Mouse (Mus musculus) small intestine, adult 2 months (tissue): ENCODE measurements at regions not wholly inside any gene's neighbourhood (a gene's known extent, or its start where the extent isn't known, plus 50 kb on each side); places are given as distances from the start of the nearest gene placed in this dataset.

ENCODE experiments used
- H3K27ac ChIP-seq: fragments of 200-500 bp; 2 replicates; pipeline ENCODE4 v1.5.1; 2012; ENCODE audit warnings: low read depth, low read length, control low read depth, inconsistent platforms; ENCODE audit not compliant: insufficient read depth
- H3K27me3 ChIP-seq: fragments of 200-500 bp; 2 replicates; pipeline ENCODE4 v1.6.1; 2012; ENCODE audit warnings: mild to moderate bottlenecking, moderate library complexity, low read length, inconsistent platforms; ENCODE audit not compliant: control insufficient read depth, insufficient read depth
- H3K36me3 ChIP-seq: fragments of 200-500 bp; 2 replicates; pipeline ENCODE4 v1.6.1; 2012; ENCODE audit warnings: mild to moderate bottlenecking, low read length, control low read depth, inconsistent platforms; ENCODE audit not compliant: control insufficient read depth, insufficient read depth
- H3K4me1 ChIP-seq: fragments of 200-500 bp; 2 replicates; pipeline ENCODE4 v1.6.1; 2012; ENCODE audit warnings: low read length, inconsistent platforms, mixed read lengths; ENCODE audit not compliant: control insufficient read depth, insufficient read depth, insufficient read length
- H3K4me3 ChIP-seq: fragments of 200-500 bp; 2 replicates; pipeline ENCODE4 v1.5.1; 2012; ENCODE audit warnings: low read depth, mild to moderate bottlenecking, control low read depth, inconsistent platforms, low read length, moderate library complexity
- CTCF ChIP-seq: fragments of 200-500 bp; IDR thresholded peaks from 2 replicates; pipeline ENCODE4 v1.5.1; 2012; ENCODE audit warnings: low read depth, mild to moderate bottlenecking, control low read depth, inconsistent platforms, low read length, moderate library complexity, mixed read lengths; ENCODE audit not compliant: insufficient replicate concordance, insufficient read length; ENCODE audit errors: extremely low read depth
- POLR2A ChIP-seq: fragments of 200-500 bp; IDR thresholded peaks from 2 replicates; pipeline ENCODE4 v1.6.1; 2012; ENCODE audit warnings: low read depth, mild to moderate bottlenecking, control low read depth, inconsistent platforms, low read length, moderate library complexity
- WGBS: fragments of 180-500 bp; shearing (Covaris S2); methylation state at CpG from one replicate; pipeline ENCODE4 v1.1.7; 2018; 5-methylcytosine and 5-hydroxymethylcytosine counted together

DNA sequence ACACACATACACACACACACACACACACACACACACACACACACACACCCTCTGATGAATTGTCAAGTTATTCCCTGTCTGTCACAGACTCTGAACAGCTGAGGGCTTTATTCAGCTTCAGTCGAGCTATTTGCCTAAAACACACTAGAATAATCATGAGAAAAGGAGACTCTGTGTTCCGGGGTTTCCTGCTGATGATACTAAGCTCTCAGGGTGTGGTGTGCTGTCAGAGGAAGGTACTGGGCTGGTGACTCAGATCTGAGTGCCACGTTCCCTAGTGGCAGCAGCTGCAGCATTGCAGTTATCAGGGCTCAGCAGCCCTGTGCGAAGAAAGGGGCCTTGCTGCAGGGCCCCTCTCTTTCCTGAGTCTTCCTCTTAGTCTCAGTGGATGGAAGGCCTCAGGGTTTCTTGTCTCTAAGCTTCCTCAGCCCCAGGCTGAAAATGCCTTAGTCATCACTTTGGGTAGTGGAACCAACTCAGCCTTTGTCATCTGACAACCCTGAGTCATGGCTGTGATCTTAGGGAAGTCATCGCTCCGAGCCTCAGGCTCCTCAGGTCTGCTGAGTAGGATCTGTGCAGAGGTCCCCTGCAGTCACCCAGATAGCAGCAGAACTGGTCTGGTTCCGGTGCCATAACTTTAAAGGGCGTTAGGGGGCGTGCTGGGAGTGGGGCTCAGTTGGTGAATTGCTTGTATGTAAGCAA lies 106.8 kb upstream of the Lrfn2 start:
- H3K27me3 ChIP-seq: no peaks in the 10 kb centered on the region
- no peaks in the 10 kb centered on the region for H3K4me1 ChIP-seq
- no peak overlapping the region for H3K4me3 ChIP-seq
- no peaks in the 10 kb centered on the region for H3K36me3 ChIP-seq
- no peak overlapping the region for H3K27ac ChIP-seq
- 58% methylated on average over 9 of the region's 9 CpGs for WGBS
- no peak for TF ChIP-seq POLR2A
- peak; percentile 9; the same call in 1 of the 2 replicates for TF ChIP-seq CTCF

DNA sequence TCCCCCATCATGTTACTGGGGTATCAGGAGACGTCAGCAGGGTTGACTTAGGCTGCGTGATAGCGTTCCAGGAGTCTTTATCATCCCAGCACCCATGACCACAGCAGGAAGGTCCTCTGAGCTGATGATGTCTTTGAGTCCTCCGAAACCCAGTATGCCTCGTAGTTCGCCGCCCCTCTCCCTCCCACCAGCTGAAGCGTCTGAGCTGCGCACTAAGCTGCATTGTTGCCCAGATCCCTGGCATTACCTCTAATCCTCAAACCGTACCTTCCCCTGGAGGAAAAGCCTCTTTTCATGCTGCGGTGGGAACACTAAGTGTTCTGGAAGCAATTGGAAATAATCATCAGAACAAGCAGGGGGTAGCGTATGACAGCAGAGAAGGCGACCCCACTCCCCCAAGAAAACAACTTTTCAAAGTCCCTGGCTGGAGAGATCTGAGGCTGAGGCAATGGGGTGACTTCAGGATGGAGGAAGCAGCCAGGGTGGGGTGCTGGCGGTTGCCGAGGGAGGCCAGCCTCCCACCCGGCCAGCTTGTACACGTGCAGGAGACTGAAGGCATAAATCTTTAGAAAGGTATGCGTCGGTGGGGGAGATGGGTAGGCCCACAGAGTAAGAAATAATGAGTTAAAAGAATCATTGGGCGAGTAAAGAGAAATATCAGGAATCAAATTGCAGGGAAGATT lies 93.7 kb upstream of the Lrfn2 start:
- Histone ChIP-seq H3K4me1 (no peaks in the 10 kb centered on the region), H3K36me3 (no peaks in the 10 kb centered on the region), H3K4me3 (no peak overlapping the region), H3K27me3 (no peaks in the 10 kb centered on the region), H3K27ac (no peak overlapping the region)
- TF ChIP-seq POLR2A (no peak), CTCF (no peak)
- 70% methylated on average over 20 of the region's 20 CpGs for WGBS

DNA sequence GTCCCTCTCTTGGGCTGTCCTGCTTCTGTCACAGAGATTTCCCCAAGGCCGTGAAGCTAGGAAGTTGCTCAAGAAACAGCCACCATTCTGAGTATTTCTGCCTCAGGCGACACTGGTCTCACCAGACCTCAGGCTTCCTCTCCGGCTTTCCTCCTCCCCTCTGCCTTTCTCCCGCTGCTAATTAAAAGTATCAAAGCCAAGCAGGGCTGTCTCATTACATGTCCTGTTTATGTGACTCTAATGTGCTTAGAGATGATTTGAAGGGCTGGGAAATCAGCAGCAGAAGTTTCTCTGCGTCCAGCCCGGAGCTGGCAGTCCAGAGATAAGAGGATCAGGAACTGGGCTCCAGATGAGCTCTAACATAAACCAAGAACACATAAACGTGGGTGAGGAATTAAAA lies 84.3 kb upstream of the Lrfn2 start:
- TF ChIP-seq POLR2A: no peak
- TF ChIP-seq CTCF: no peak
- no peak overlapping the region for H3K4me3 ChIP-seq
- H3K36me3 ChIP-seq: no peaks in the 10 kb centered on the region
- 47% methylated on average over 7 of the region's 7 CpGs for WGBS
- H3K27me3 ChIP-seq: no peaks in the 10 kb centered on the region
- no peaks in the 10 kb centered on the region for H3K4me1 ChIP-seq
- H3K27ac ChIP-seq: no peak overlapping the region

DNA sequence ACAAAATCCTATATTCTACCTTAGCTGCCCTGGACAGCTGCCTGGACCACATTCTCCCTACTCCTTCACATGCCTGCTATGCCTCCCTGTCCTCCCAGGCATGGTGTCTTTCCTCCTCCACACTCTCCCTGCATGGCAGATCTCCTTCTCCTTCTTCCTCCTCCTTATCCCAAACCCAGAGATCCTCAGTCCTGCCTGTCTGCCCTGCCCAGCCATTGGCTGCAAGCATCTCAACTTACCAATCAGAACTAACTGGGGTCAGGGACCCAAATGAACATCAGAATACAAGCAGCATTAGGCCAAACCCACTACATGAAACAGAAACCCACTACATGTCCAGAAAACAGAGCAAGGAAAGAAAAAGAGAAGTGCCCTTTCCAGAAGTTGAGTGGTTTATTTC lies 81.3 kb upstream of the Lrfn2 start:
- Histone ChIP-seq H3K36me3 (no peaks in the 10 kb centered on the region), H3K4me1 (no peaks in the 10 kb centered on the region), H3K27me3 (no peaks in the 10 kb centered on the region), H3K27ac (no peak overlapping the region), H3K4me3 (no peak overlapping the region)
- TF ChIP-seq POLR2A (no peak), CTCF (no peak)

DNA sequence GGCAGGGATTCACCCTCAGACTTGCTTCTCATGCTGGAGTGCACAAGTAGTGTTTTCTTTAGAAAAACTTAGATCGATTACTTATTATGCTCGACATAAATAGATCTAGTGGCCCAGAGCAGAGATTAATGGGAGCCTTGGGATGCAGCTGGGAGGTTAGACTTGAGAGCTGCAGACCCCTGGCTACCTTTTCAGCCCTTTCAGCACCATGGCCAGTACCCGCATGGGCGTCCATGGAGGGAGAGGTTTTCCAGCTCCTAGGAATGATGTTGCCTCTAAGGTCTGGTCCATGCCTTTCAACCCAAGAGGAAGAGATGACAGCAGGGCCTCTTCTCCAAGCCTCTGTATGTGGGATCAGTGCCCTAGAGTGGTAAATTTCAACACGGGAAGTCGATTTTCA lies 73.3 kb upstream of the Lrfn2 start:
- Histone ChIP-seq H3K4me1 (no peaks in the 10 kb centered on the region), H3K27me3 (no peaks in the 10 kb centered on the region), H3K36me3 (no peaks in the 10 kb centered on the region), H3K27ac (no peak overlapping the region), H3K4me3 (no peak overlapping the region)
- WGBS: 56% methylated on average over 6 of the region's 6 CpGs
- TF ChIP-seq POLR2A: no peak
- no peak for TF ChIP-seq CTCF

DNA sequence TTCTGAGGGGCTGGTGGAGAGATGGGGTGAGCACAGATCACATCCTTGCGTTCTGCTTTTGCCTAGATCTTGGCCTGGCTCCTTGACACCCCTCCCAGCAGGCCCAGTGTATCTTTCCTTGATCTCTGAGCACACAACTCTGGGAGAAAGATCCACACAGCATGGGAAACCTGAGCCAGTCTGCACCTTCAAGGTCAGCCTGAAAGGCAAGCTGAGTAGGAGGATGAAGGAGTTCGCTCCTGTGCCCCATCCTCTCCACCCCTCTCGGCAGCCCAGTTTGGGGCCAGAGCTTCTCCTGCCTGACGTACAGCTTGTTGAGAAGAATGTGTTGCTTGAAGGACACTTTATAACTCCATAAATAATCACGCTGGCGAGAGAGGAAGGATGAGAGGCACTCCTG lies 61.7 kb upstream of the Lrfn2 start:
- TF ChIP-seq CTCF (no peak), POLR2A (no peak)
- WGBS: 36% methylated on average over 6 of the region's 6 CpGs
- Histone ChIP-seq H3K4me1 (no peaks in the 10 kb centered on the region), H3K27me3 (no peaks in the 10 kb centered on the region), H3K4me3 (no peak overlapping the region), H3K27ac (no peak overlapping the region), H3K36me3 (no peaks in the 10 kb centered on the region)

DNA sequence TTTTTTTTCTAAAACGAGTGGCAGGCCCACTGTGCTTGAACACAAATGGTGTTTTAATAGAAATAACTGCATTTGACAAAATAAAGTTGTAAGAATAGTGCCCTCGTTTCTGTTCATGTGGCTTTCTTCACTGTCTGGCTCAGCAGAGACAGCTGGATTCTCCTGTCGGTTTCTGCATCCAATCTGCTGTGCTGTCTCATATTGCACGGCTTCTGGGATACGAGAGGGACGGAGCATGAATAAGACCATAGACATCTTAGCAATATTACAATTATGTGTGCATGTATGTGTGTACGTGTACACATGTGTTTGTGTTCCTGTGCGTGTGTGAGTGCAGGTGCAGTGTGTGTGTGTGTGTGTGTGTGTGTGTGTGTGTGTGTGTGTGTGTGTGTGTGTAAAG lies 54.7 kb upstream of the Lrfn2 start:
- Histone ChIP-seq H3K36me3 (no peaks in the 10 kb centered on the region), H3K27ac (no peak overlapping the region), H3K27me3 (no peaks in the 10 kb centered on the region), H3K4me1 (no peaks in the 10 kb centered on the region), H3K4me3 (no peak overlapping the region)
- WGBS: 67% methylated on average over 8 of the region's 8 CpGs
- TF ChIP-seq POLR2A: no peak
- TF ChIP-seq CTCF: no peak

DNA sequence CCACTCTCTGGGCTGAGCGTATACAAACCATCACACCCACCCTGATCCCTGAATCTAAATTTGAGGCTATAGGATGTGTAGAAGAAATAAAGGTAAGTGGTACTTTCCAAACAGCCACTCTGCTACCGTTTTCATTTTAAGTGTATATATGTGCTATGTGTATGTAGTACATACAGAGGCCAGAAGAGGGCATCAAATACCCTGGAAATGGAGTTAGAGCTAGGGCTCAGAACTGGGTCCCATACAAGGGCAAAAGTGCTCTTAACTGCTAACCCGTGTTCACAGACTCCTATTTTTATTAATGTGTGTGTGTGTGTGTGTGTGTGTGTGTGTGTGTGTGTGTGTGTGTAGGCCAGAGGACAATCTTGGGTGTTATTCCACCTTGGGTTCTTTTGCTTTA lies 51.6 kb upstream of the Lrfn2 start:
- H3K36me3 ChIP-seq: no peaks in the 10 kb centered on the region
- no peaks in the 10 kb centered on the region for H3K27me3 ChIP-seq
- WGBS: 78% methylated on average over 3 of the region's 3 CpGs
- no peaks in the 10 kb centered on the region for H3K4me1 ChIP-seq
- TF ChIP-seq POLR2A: no peak
- TF ChIP-seq CTCF: no peak
- no peak overlapping the region for H3K4me3 ChIP-seq
- H3K27ac ChIP-seq: no peak overlapping the region
